Mouse (Mus musculus) frontal cortex, postnatal 25 days (tissue): Measurements from ENCODE around the gene Tmem245.

Experiments
- DNase-seq, 2 experiments: peaks; one replicate each; pipeline ENCODE4 v3.0.0; 2022; ENCODE audit warnings: low spot score in 2 of 2

The Tmem245 gene

GRCm38 (mm10) chr4:56946641-56947640, at the start of gene Tmem245:
TSS of gene Tmem245 (minus strand) at chr4:56947437.
- DNase-seq, result peak; percentile 82 to 86

DNA sequence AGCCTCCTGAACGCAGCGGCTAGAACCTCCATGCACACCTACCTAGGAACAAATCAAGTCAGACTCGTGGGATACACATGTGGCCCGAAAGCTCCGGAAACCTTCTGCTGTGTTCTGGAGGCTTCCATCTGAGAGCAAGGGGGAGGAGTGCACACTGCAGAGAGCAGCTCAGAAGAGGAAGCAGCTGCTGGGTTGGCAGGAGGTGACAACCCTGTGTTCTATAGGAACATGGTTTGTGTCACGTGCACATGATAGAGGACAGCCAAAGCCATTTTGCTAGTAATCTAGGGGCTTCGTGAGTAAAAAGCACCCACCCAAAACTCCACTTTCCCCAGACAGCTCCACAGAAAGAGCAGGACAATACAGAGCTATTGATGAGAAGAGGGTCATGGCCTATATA, 46.1 kb upstream of the Tmem245 start:
- DNase-seq, result no peak

- DNase-seq, result no peak
Observed at GRCm38 (mm10) chr4:56991951-56992350, 44.7 kb upstream of the Tmem245 start.

GRCm38 (mm10) chr4:56990215-56990584, 43.0 kb upstream of the Tmem245 start, which contains the start of gene Frrs1l:
TSS of gene Frrs1l (minus strand) at chr4:56990391.
- peak; percentile 41 to 56 for DNase-seq

GRCm38 (mm10) chr4:56989431-56990214, 42.4 kb upstream of the Tmem245 start:
- no peak for DNase-seq

GRCm38 (mm10) chr4:56965586-56966179, 18.4 kb upstream of the Tmem245 start:
- peak in 1 of 2 experiments; percentile 38 for DNase-seq

- no peak for DNase-seq
Observed at GRCm38 (mm10) chr4:56963687-56964086, 16.4 kb upstream of the Tmem245 start.

DNA sequence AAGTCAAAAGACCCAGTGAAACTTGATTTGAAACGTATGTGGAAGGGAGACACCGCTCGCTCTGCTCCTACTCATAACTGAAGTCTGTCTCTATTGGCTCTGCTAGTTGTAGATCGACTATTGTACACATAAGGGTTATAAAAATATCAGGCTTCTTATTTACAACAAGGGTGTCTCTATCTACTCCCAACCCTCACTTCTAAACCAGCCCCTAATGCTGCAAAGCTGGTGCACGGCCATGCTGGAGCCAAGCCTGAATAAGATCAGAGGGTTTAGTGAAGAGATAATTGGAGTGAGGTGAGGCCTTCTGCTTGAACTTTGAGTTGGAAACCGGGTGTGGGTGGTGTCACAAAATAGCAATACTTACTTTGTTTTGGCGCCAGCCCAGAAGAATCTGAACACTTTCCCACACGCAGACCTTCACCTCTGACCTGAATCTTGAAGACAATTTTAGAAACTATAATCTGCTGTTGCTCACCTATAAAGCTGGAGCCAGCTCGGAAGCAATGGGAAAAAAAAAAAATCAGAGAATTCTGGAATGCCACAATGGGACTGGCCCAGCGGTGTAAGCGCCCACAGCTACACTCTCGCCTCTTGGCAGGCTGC, 14.2 kb upstream of the Tmem245 start:
- no peak for DNase-seq

GRCm38 (mm10) chr4:56957518-56957917, 10.3 kb upstream of the Tmem245 start:
- no peak for DNase-seq

DNA sequence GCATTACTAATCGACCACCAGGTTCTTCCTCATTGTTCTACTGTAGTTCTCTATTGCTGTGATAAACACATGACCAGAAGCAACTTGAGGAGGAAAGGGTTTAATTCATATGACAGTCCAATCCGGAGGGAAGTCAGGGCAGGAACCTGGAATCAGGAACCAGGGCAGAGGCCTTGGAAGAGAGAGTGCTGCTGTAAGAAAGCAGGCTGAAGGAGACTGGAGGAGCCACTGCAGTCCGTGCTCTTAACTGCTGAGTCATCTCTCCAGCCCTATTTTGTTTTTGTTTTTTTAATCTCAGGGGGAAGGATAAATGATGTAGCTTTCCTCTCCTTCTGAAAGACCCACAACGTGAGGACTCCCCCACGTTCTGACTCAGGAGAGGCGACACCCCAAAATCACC, 6.0 kb upstream of the Tmem245 start:
- DNase-seq, result no peak

- no peak for DNase-seq
Observed at GRCm38 (mm10) chr4:56951701-56952100, 4.5 kb upstream of the Tmem245 start.

GRCm38 (mm10) chr4:56949494-56949893, 2.3 kb upstream of the Tmem245 start:
- no peak for DNase-seq

GRCm38 (mm10) chr4:56946180-56946579, 1.1 kb downstream of the Tmem245 start:
- DNase-seq, result no peak

DNA sequence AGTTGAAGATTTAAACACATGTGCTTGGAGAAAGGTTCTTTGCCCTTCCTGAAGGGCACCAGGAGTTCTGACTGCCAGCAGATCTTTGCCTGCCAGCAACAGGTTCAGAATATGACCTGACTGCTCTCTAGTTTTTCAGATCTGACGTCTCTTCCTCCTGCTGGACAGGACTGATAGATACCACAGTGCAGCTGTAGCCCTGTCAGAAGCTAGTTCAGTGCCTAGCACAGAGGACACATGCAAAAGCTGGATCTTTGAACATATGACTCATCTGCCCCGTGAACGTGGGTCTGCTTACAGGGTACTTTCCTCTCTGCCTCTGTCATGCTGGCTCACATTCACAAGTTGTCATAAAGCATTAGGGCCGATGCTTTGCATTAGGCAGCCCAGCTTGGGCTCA, 3.0 kb downstream of the Tmem245 start:
- no peak for DNase-seq

DNA sequence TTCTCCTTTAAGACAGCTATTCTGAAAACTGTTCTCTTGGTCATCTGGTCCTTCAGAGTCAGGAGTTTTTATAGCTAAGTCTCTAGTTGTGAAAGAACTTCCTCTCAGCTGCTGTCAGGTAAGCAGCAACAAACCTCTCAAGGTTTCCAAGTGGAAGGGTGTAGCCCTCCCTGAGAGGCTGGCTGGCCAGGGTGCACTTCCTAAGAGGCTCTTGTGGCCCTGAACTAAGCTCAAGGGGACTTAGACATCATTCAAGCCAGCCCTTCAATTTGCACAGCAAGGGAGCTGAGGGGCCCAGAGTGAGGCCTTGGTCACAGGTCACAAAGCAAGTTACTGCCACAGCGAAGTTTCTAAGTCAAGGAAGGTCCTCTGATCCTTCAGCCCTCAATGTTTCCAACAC, 4.0 kb downstream of the Tmem245 start:
- DNase-seq, result no peak

- no peak for DNase-seq
Observed at GRCm38 (mm10) chr4:56942567-56942966, 4.7 kb downstream of the Tmem245 start.

- DNase-seq, result no peak
Observed at GRCm38 (mm10) chr4:56941481-56941880, 5.8 kb downstream of the Tmem245 start.

DNA sequence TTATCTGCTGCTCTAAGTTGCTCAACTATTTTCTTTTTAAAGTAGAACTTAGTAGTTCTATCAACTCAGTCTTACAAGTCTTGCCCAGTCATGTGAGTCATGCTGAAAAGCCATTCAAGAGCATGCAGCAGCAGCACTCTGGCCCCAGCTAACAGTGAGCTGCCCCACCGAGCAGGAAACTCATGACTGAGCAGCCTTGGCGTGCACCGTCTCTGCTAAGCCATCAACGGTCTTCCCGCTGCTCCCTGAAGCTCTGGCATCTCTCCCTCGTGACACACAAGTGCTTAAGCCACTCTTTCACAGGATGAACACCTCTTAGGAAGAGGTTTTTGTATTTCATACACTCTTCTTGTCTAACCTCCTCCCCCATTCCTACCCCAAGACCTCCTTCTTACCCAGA, 10.1 kb downstream of the Tmem245 start:
- no peak for DNase-seq

DNA sequence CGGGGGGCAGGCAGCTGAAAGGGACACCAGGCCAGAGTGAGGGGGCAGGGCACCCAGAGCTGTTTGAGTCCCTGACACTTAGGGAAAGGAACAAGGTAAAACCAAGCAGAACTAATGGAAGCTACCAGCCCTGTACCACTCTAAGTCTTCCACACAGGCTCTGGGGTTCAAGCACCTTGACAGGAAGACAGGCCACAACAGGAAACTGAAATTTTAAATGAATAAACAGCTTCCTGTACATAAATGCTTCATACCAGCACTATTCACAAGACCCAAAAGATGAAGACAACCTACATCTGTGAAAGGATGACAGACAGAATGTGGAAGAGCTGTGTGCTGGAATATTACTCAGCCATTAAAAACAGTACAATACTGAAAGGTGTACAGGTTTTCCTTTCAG, 11.9 kb downstream of the Tmem245 start:
- DNase-seq, result no peak

- DNase-seq, result no peak
Observed at GRCm38 (mm10) chr4:56933154-56933553, 14.1 kb downstream of the Tmem245 start.

DNA sequence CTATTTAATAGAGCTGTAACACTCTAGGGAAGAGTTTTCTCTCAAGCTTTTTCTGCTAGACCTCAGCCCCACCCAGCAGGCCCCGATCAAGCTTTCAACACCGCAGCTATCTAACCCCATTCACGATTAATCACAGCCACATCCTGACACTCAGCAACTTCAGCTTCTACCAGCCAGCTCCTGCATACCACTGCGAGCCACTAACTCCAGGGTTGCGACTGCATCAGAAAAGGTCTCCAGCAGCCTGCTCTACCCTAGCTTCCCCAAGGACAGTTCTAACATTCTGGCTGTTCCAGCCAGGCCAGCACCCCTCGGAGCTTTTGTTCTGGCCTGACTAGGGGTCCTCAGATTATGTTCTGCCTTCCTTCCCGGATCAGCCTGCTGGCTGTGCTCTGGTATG, 15.1 kb downstream of the Tmem245 start:
- DNase-seq, result no peak

GRCm38 (mm10) chr4:56930312-56930711, 16.9 kb downstream of the Tmem245 start:
- DNase-seq, result no peak
